Mouse (Mus musculus) splenic B cell, adult 2 months (primary cell): ENCODE measurements around the gene Tnp2.

Experiments
- DNase-seq: peaks from one replicate; pipeline ENCODE4 v3.0.0-alpha.2; 2011; ENCODE audit warnings: low read depth, low spot score
- H3K27me3 ChIP-seq: 2 replicates; pipeline ENCODE4 v1.6.1; 2012; ENCODE audit warnings: mild to moderate bottlenecking, low read length, moderate library complexity, mixed read lengths; ENCODE audit not compliant: control insufficient read depth, poor library complexity, insufficient read depth, severe bottlenecking
- H3K36me3 ChIP-seq: 2 replicates; pipeline ENCODE4 v1.6.1; 2012; ENCODE audit warnings: mild to moderate bottlenecking, low read length, moderate library complexity, mixed read lengths; ENCODE audit not compliant: control insufficient read depth, poor library complexity, insufficient read depth, severe bottlenecking

Tnp2 gene

GRCm38 (mm10) chr16:10767158-10767557 is 21.3 kb downstream of the Tnp2 start:
- DNase-seq: peak; percentile 89
- no peaks in the 10 kb centered on the region for H3K27me3 ChIP-seq
- H3K36me3 ChIP-seq: no peaks in the 10 kb centered on the region

DNA sequence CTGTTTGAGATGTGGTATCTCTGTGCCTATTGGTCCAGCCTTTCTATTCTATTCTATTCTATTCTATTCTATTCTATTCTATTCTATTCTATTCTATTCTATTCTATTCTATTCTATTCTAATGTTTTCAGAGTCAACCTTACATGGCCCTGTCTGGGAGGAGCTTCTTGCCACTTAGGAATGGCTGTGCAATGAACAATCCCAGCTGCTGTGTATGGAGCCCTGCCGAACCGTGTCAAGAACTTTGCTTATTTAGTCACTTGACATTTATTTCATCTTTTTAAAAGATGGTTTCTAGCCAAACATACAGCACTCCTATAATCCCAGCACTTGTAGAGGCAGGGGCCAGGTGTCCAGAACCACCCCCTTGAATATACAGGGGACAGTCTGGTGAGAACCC is 24.1 kb downstream of the Tnp2 start:
- no peak for DNase-seq
- no peaks in the 10 kb centered on the region for H3K27me3 ChIP-seq
- no peaks in the 10 kb centered on the region for H3K36me3 ChIP-seq

- no peak for DNase-seq
- no peaks in the 10 kb centered on the region for H3K36me3 ChIP-seq
- H3K27me3 ChIP-seq: no peaks in the 10 kb centered on the region
These were observed 24.8 kb downstream of the Tnp2 start for GRCm38 (mm10) chr16:10763540-10764264.

DNA sequence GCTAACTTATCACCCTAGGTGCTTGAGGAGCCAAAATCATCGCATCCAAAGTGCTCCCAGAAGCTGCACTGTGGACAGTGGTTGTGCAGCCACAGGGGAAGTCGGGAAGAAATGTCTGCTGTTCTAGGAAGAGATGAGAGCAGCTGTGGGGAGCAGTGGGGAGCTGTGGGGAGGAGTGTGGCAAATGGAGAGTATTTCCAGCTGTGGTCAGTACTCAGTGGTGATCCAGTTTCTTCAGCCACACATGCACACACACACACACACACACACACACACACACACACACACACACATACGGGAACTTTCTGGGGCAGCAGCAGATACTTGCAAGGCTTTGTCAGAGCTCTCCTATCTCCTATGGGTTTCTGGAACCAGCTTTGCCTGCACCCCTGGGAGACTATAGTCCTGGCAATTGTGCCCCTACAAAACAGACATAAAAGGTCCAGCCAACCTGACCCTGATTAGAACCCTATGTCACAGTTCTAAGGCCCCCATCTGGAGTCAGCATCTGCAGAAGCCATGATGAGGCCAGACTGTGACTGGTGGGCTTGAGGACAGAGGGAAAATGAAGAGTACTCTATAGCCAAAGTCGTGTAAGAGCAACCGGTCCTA is 25.8 kb downstream of the Tnp2 start:
- DNase-seq: no peak
- Histone ChIP-seq H3K36me3 (no peaks in the 10 kb centered on the region), H3K27me3 (no peaks in the 10 kb centered on the region)

DNA sequence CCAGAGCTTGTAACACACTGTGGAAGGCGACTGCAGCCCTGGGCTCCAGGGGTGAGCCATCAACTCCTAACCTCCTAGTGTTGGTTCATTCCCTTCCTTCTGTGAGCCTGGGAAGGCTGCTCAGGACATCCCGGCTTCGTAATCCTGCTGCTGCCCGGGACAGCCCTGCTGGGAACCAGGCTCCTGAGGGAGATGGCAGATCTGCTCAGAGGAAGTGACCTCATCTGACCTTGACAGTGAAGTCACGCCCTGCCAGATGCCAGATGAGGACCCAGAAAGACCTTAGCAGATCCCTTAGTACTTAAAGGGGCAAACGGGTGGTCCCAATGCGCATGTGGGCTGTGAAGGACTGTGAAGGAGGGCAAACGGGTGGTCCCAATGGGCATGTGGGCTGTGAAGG is 27.3 kb downstream of the Tnp2 start:
- no peaks in the 10 kb centered on the region for H3K36me3 ChIP-seq
- DNase-seq: no peak
- H3K27me3 ChIP-seq: no peaks in the 10 kb centered on the region

- Histone ChIP-seq H3K36me3 (no peaks in the 10 kb centered on the region), H3K27me3 (no peaks in the 10 kb centered on the region)
- DNase-seq: no peak
These were observed 32.3 kb downstream of the Tnp2 start for GRCm38 (mm10) chr16:10756168-10756567.

DNA sequence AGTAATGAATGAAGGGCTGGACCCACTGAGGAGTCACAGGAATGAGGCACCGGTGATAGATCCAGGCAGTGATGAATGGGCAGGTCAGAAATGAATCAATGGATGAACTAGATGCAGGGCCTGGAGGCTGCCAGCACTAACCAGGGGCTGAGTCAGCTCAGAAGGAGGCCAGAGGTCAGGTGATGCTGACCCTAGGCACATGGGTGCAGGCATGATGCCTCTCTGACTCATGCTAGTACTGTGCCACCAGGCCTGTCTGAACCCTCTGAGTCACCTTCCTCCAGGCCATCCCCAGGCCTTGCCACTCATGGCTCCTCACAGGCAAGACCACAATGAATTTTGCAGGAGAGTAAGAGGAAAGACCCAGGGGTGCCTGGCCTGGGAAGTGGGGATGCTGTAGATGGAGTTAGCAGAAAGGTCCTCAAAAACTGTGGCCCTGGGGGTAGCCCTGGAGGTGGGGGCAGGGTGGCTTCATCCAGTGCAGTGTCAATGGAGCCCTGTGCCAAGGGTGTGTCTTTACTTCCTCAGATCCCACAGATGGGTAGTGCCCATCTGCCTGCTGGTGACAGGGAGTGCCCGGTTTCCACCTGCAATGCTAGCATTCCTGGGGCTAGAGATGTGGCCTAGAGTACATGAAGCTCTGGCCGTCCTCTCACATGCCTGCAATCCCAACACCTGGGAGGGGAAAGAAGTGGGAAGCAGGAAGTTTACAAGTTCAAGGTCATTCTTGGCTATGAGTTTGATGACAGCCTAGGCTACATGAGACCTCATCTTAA is 33.8 kb downstream of the Tnp2 start:
- no peak for DNase-seq
- H3K36me3 ChIP-seq: no peaks in the 10 kb centered on the region
- H3K27me3 ChIP-seq: no peaks in the 10 kb centered on the region

DNA sequence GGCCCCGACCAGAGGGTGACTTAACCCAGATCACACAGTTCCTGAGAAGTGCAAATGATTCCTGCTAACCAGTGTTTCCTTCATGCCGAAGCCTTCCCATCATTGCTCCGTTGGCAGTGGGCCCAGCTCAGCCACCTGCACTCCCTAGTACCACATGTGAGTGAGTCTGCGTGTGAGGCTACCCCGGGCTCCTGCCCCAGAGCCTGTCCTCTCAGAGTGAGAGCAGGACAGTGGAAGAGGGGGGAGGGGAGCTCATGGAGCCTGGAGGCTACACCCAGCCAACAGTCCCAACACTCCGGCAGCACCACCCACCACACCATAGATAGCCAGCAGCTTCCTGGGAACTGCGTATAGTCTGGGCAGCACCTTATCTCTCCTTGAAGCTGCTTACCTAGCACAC is 38.6 kb downstream of the Tnp2 start:
- no peak for DNase-seq
- H3K36me3 ChIP-seq: no peaks in the 10 kb centered on the region

DNA sequence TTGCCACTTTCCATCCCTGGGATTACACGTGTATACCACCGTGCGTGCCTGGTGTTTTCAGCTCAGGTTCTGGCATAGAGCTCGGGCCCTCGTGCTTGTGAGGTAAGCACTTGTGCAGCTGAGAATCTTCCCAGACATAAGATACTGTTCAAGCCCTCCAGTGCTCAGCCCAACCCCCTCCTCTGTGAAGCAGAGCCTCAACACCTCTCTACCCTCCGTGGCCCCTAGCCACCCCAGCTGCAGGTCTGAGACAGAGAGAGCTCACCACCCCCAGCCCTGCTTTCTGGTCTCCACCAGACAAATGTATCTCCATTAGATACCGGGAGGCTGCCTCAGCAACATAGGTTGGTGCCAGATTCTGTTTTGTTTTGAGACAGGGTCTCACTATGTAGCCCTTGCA is 39.2 kb downstream of the Tnp2 start:
- no peak for DNase-seq
- H3K36me3 ChIP-seq: no peaks in the 10 kb centered on the region
- H3K27me3 ChIP-seq: no peaks in the 10 kb centered on the region

More for the DNA sequence above, 38.6 kb downstream of the Tnp2 start:
- H3K27me3 ChIP-seq: no peaks in the 10 kb centered on the region

- no peaks in the 10 kb centered on the region for H3K36me3 ChIP-seq
- no peaks in the 10 kb centered on the region for H3K27me3 ChIP-seq
- peak; percentile 44 for DNase-seq
These were observed 47.4 kb downstream of the Tnp2 start for GRCm38 (mm10) chr16:10741082-10741481.

GRCm38 (mm10) chr16:10739854-10740398 is 48.5 kb downstream of the Tnp2 start:
- no peak for DNase-seq
- no peaks in the 10 kb centered on the region for H3K27me3 ChIP-seq
- no peaks in the 10 kb centered on the region for H3K36me3 ChIP-seq

GRCm38 (mm10) chr16:10738866-10739265 is 49.6 kb downstream of the Tnp2 start:
- no peak for DNase-seq
- no peaks in the 10 kb centered on the region for H3K36me3 ChIP-seq
- no peaks in the 10 kb centered on the region for H3K27me3 ChIP-seq
